Mouse (Mus musculus) bone marrow, adult 2 months (tissue): ENCODE results near the gene Tfr2.

Source experiments
- CTCF ChIP-seq: fragments of 200-500 bp; IDR thresholded peaks from 2 replicates; pipeline ENCODE4 v1.5.1; 2011; ENCODE audit warnings: low read length, control low read depth; ENCODE audit not compliant: control insufficient read depth, insufficient read depth
- POLR2A ChIP-seq: fragments of 200-500 bp; IDR thresholded peaks from 2 replicates; pipeline ENCODE4 v1.6.1; 2011; ENCODE audit warnings: low read depth, mild to moderate bottlenecking, control low read depth, low read length, borderline replicate concordance; ENCODE audit not compliant: control insufficient read depth

- TF ChIP-seq CTCF (no peak), POLR2A (no peak)
Observed at GRCm38 (mm10) chr5:137562965-137563364, 6.7 kb upstream of the Tfr2 start.
